Mouse (Mus musculus) thymus, adult 2 months (tissue): ENCODE results near the gene Myo1a. TPM values are rescaled to one million over a fixed set of nuclear protein-coding genes. Genes with fewer than 3 reads are reported as not detected.

Experiments
- DNase-seq: peaks from one replicate; pipeline ENCODE4 v3.0.0; 2021
- H3K27ac ChIP-seq: fragments of 200-500 bp; 2 replicates; pipeline ENCODE4 v1.5.1; 2012; ENCODE audit warnings: low read length, control low read depth; ENCODE audit not compliant: control insufficient read depth, insufficient read depth
- H3K27me3 ChIP-seq: fragments of 200-500 bp; 2 replicates; pipeline ENCODE4 v1.6.1; 2012; ENCODE audit warnings: mild to moderate bottlenecking, low read length, moderate library complexity, mixed read lengths; ENCODE audit not compliant: control insufficient read depth, insufficient read depth
- H3K36me3 ChIP-seq: fragments of 200-500 bp; 2 replicates; pipeline ENCODE4 v1.6.1; 2012; ENCODE audit warnings: mild to moderate bottlenecking, low read length, moderate library complexity; ENCODE audit not compliant: control insufficient read depth, insufficient read depth
- H3K4me1 ChIP-seq: fragments of 200-500 bp; replicated peaks from 2 replicates; pipeline ENCODE4 v1.6.1; 2012; ENCODE audit warnings: low read length; ENCODE audit not compliant: control insufficient read depth, insufficient read depth
- H3K4me3 ChIP-seq: fragments of 200-500 bp; 2 replicates; pipeline ENCODE4 v1.5.1; 2012; ENCODE audit warnings: mild to moderate bottlenecking, low read length, control low read depth, moderate library complexity; ENCODE audit not compliant: control insufficient read depth, insufficient read depth
- CTCF ChIP-seq: fragments of 200-500 bp; IDR thresholded peaks from 2 replicates; pipeline ENCODE4 v1.5.1; 2012; ENCODE audit warnings: mild to moderate bottlenecking, control low read depth, low read length, moderate library complexity, borderline replicate concordance; ENCODE audit not compliant: control insufficient read depth, poor library complexity, insufficient read depth; ENCODE audit errors: extremely low read depth
- POLR2A ChIP-seq: fragments of 200-500 bp; IDR thresholded peaks from 2 replicates; pipeline ENCODE4 v1.6.1; 2012; ENCODE audit warnings: mild to moderate bottlenecking, low read length, control low read depth, moderate library complexity; ENCODE audit not compliant: control insufficient read depth, poor library complexity, insufficient read depth; ENCODE audit errors: extremely low read depth
- WGBS: fragments of 180-500 bp; shearing (Covaris S2); methylation state at CpG from one replicate; pipeline ENCODE4 v1.1.7; 2018; 5-methylcytosine and 5-hydroxymethylcytosine counted together
- polyA plus RNA-seq: library from polyadenylated mRNA; depleted of rRNA; stranded (reverse); fragments of >200 nt; gene quantifications from 2 replicates; pipeline ENCODE4 v1.2.3, GENCODE M21; 2012

The Myo1a gene
- polyA plus RNA-seq, 1 experiment = 1.8 TPM

GRCm38 (mm10) chr10:127667269-127668092, 37.5 kb upstream of the Myo1a start:
- peak; percentile 67 for DNase-seq
- Histone ChIP-seq H3K36me3 (no peaks in the 10 kb centered on the region), H3K4me1 (peaks cover 60% of the 10 kb centered on the region), H3K27ac (peak overlapping the region; percentile 80), H3K27me3 (no peaks in the 10 kb centered on the region), H3K4me3 (peak overlapping the region; percentile 61)
- WGBS = 4% methylated on average over 35 of the region's 35 CpGs
- TF ChIP-seq POLR2A = no peak
- TF ChIP-seq CTCF = no peak

GRCm38 (mm10) chr10:127668093-127669050, 36.6 kb upstream of the Myo1a start, which contains the start of gene Nab2:
Gene Nab2 (minus strand): TSS chr10:127668568.
- Histone ChIP-seq H3K4me1 (peaks cover 51% of the 10 kb centered on the region), H3K27ac (peak within 1 kb of the TSS; percentile 91), H3K36me3 (no peaks in the 10 kb centered on the region), H3K4me3 (peak within 1 kb of the TSS; percentile 61), H3K27me3 (no peaks in the 10 kb centered on the region)
- TF ChIP-seq POLR2A (no peak), CTCF (no peak)
- peak; percentile 83 for DNase-seq
- 2% methylated on average over 40 of the region's 40 CpGs for WGBS

DNA sequence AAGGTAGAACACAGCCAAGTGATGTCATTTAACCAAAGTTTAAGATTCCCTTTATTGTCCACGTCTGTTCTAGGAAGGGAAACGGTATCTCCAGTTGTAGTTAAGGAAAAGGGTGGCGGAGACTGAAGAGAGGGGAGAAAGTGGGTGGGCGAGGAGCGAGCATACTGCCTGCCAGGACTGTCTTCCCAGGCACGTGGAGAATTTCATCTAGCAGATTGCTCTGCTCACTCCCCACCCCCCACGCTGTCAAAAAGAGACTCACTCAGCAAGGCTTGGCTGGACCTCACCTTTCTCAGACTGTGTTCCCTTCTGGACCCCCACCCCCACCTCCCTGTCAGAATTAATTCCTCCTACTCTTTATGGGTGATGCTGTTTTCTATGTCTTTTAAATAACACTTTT, 35.8 kb upstream of the Myo1a start:
- Histone ChIP-seq H3K4me1 (peaks cover 45% of the 10 kb centered on the region), H3K27me3 (no peaks in the 10 kb centered on the region), H3K36me3 (no peaks in the 10 kb centered on the region), H3K27ac (peak overlapping the region; percentile 91), H3K4me3 (peak overlapping the region; percentile 21; the same call in 1 of the 2 replicates)
- DNase-seq = no peak
- WGBS = 37% methylated on average over 7 of the region's 7 CpGs
- TF ChIP-seq CTCF = no peak
- no peak for TF ChIP-seq POLR2A

- Histone ChIP-seq H3K27ac (no peak overlapping the region), H3K27me3 (no peaks in the 10 kb centered on the region), H3K36me3 (no peaks in the 10 kb centered on the region), H3K4me3 (no peak overlapping the region), H3K4me1 (peaks cover 41% of the 10 kb centered on the region)
- no peak for DNase-seq
- TF ChIP-seq POLR2A (no peak), CTCF (no peak)
- 25% methylated on average over 2 of the region's 2 CpGs for WGBS
Measured at GRCm38 (mm10) chr10:127670185-127670584, 34.8 kb upstream of the Myo1a start.

GRCm38 (mm10) chr10:127671276-127671675, 33.7 kb upstream of the Myo1a start:
- peaks cover 31% of the 10 kb centered on the region for H3K4me1 ChIP-seq
- no peak overlapping the region for H3K4me3 ChIP-seq
- 66% methylated on average over 2 of the region's 2 CpGs for WGBS
- TF ChIP-seq POLR2A (no peak), CTCF (peak; percentile 59; the same call in 1 of the 2 replicates)
- peak; percentile 41 for DNase-seq
- no peak overlapping the region for H3K27ac ChIP-seq
- no peaks in the 10 kb centered on the region for H3K36me3 ChIP-seq
- no peaks in the 10 kb centered on the region for H3K27me3 ChIP-seq

GRCm38 (mm10) chr10:127674046-127674655, 30.8 kb upstream of the Myo1a start:
- WGBS = 94% methylated on average over 6 of the region's 6 CpGs
- Histone ChIP-seq H3K36me3 (no peaks in the 10 kb centered on the region), H3K4me1 (peaks cover 20% of the 10 kb centered on the region), H3K27me3 (no peaks in the 10 kb centered on the region), H3K27ac (no peak overlapping the region), H3K4me3 (no peak overlapping the region)
- TF ChIP-seq POLR2A (no peak), CTCF (no peak)
- DNase-seq = no peak
